Mouse (Mus musculus) testis, adult 2 months (tissue): ENCODE results near the gene Klhl40. TPM values are rescaled to one million over a fixed set of nuclear protein-coding genes. Genes with fewer than 3 reads are reported as not detected.

Experiments
- H3K27ac ChIP-seq: fragments of 200-500 bp; 2 replicates; pipeline ENCODE4 v1.5.1; 2012; ENCODE audit warnings: low read depth, low read length; ENCODE audit not compliant: control insufficient read depth, insufficient read depth
- H3K27me3 ChIP-seq: fragments of 200-500 bp; 2 replicates; pipeline ENCODE4 v1.6.1; 2012; ENCODE audit warnings: mild to moderate bottlenecking, low read length, moderate library complexity; ENCODE audit not compliant: control insufficient read depth, insufficient read depth
- H3K36me3 ChIP-seq: fragments of 200-500 bp; 2 replicates; pipeline ENCODE4 v1.6.1; 2012; ENCODE audit warnings: mild to moderate bottlenecking, low read length; ENCODE audit not compliant: control insufficient read depth, insufficient read depth
- H3K4me1 ChIP-seq: fragments of 200-500 bp; 2 replicates; pipeline ENCODE4 v1.6.1; 2012; ENCODE audit warnings: low read length; ENCODE audit not compliant: control insufficient read depth, insufficient read depth
- H3K4me3 ChIP-seq: fragments of 200-500 bp; 2 replicates; pipeline ENCODE4 v1.5.1; 2012; ENCODE audit warnings: low read depth, mild to moderate bottlenecking, low read length, moderate library complexity, mixed read lengths; ENCODE audit not compliant: control insufficient read depth
- CTCF ChIP-seq: fragments of 200-500 bp; IDR thresholded peaks from 2 replicates; pipeline ENCODE4 v1.5.1; 2012; ENCODE audit warnings: low read depth, mild to moderate bottlenecking, inconsistent platforms, low read length, moderate library complexity; ENCODE audit not compliant: control insufficient read depth, insufficient read depth, insufficient replicate concordance
- POLR2A ChIP-seq: fragments of 200-500 bp; IDR thresholded peaks from 2 replicates; pipeline ENCODE4 v1.6.1; 2012; ENCODE audit warnings: low read depth, mild to moderate bottlenecking, inconsistent platforms, low read length, moderate library complexity; ENCODE audit not compliant: control insufficient read depth
- polyA plus RNA-seq: library from polyadenylated mRNA; depleted of rRNA; stranded (reverse); fragments of >200 nt; gene quantifications from 2 replicates; pipeline ENCODE4 v1.2.3, GENCODE M21; 2012

Klhl40 gene
- polyA plus RNA-seq, 1 experiment: 0.14 TPM

- no peaks in the 10 kb centered on the region for H3K27me3 ChIP-seq
- no peak overlapping the region for H3K27ac ChIP-seq
- peaks cover 10% of the 10 kb centered on the region; the same call in 1 of the 2 replicates for H3K4me1 ChIP-seq
- H3K36me3 ChIP-seq: no peaks in the 10 kb centered on the region
- H3K4me3 ChIP-seq: peak overlapping the region; percentile 27
- TF ChIP-seq POLR2A (no peak), CTCF (no peak)
Measured at GRCm38 (mm10) chr9:121778066-121778624, 738 bp downstream of the Klhl40 start.

- no peak overlapping the region for H3K4me3 ChIP-seq
- H3K4me1 ChIP-seq: no peaks in the 10 kb centered on the region
- TF ChIP-seq CTCF (no peak), POLR2A (no peak)
- no peak overlapping the region for H3K27ac ChIP-seq
- no peaks in the 10 kb centered on the region for H3K36me3 ChIP-seq
- H3K27me3 ChIP-seq: no peaks in the 10 kb centered on the region
Measured at GRCm38 (mm10) chr9:121784801-121785200, 7.4 kb downstream of the Klhl40 start.

- H3K4me1 ChIP-seq: peaks cover 2% of the 10 kb centered on the region
- no peak overlapping the region for H3K27ac ChIP-seq
- no peak overlapping the region for H3K4me3 ChIP-seq
- no peaks in the 10 kb centered on the region for H3K36me3 ChIP-seq
- TF ChIP-seq POLR2A: no peak
- no peak for TF ChIP-seq CTCF
- H3K27me3 ChIP-seq: no peaks in the 10 kb centered on the region
Measured at GRCm38 (mm10) chr9:121785261-121785660, 7.9 kb downstream of the Klhl40 start.

GRCm38 (mm10) chr9:121786359-121786758 lies 9.0 kb downstream of the Klhl40 start:
- Histone ChIP-seq H3K4me1 (peaks cover 2% of the 10 kb centered on the region), H3K4me3 (no peak overlapping the region), H3K36me3 (no peaks in the 10 kb centered on the region), H3K27me3 (no peaks in the 10 kb centered on the region), H3K27ac (no peak overlapping the region)
- TF ChIP-seq POLR2A (no peak), CTCF (no peak)

GRCm38 (mm10) chr9:121791206-121791605 lies 13.8 kb downstream of the Klhl40 start:
- Histone ChIP-seq H3K4me3 (no peak overlapping the region), H3K27me3 (no peaks in the 10 kb centered on the region), H3K4me1 (peaks cover 2% of the 10 kb centered on the region), H3K27ac (no peak overlapping the region), H3K36me3 (no peaks in the 10 kb centered on the region)
- TF ChIP-seq CTCF (no peak), POLR2A (no peak)

- Histone ChIP-seq H3K27me3 (no peaks in the 10 kb centered on the region), H3K27ac (no peak within 1 kb of the TSS), H3K4me3 (no peak within 1 kb of the TSS), H3K36me3 (no peaks in the 10 kb centered on the region), H3K4me1 (peaks cover 2% of the 10 kb centered on the region)
- TF ChIP-seq POLR2A (no peak), CTCF (no peak)
Measured at GRCm38 (mm10) chr9:121791757-121792521, 14.5 kb downstream of the Klhl40 start, which contains the start of gene Hhatl. Gene Hhatl (minus strand): TSS chr9:121792507.

GRCm38 (mm10) chr9:121794972-121795539 lies 17.6 kb downstream of the Klhl40 start:
- H3K27ac ChIP-seq: no peak overlapping the region
- no peaks in the 10 kb centered on the region; the same call in none of the 2 replicates for H3K36me3 ChIP-seq
- no peaks in the 10 kb centered on the region for H3K27me3 ChIP-seq
- H3K4me1 ChIP-seq: peaks cover 4% of the 10 kb centered on the region
- no peak for TF ChIP-seq POLR2A
- TF ChIP-seq CTCF: no peak
- no peak overlapping the region for H3K4me3 ChIP-seq
